Mouse (Mus musculus) CH12.LX (cell line): Measurements from ENCODE around the gene Cd151. TPM values are rescaled to one million over a fixed set of nuclear protein-coding genes. Genes with fewer than 3 reads are reported as not detected.
A peak's percentile ranks its signal among the peaks of the same experiment; 100 is the strongest.
"Not testable (repeated sequence)": the region's sequence is repeated elsewhere in the genome, so short reads cannot be mapped to it uniquely, and the experiment has no call there.

Experiments used
- DNase-seq: peaks from one replicate; pipeline ENCODE4 v3.0.0-alpha.2; 2013; ENCODE audit errors: extremely low read depth
- H3K27ac ChIP-seq: 2 replicates; pipeline ENCODE4 v1.5.1; 2012; ENCODE audit warnings: low read depth, mild to moderate bottlenecking, control low read depth, moderate library complexity; ENCODE audit not compliant: insufficient read depth
- H3K27me3 ChIP-seq: replicated peaks from 2 replicates; pipeline ENCODE3; 2012; ENCODE audit warnings: inconsistent platforms
- H3K36me3 ChIP-seq, 2 experiments: replicated peaks in 1 of 2; 2 replicates each; pipeline versions ENCODE3 to v1.6.1; 2012; ENCODE audit warnings: inconsistent platforms in 1 of 2, low read length in 1 of 2, mild to moderate bottlenecking in 1 of 2, mixed read lengths in 1 of 2, moderate library complexity in 1 of 2; ENCODE audit not compliant: control insufficient read depth in 1 of 2, insufficient read depth in 1 of 2
- H3K4me1 ChIP-seq, 2 experiments: 2 replicates each; pipeline ENCODE4 v1.6.1; 2012; ENCODE audit warnings: inconsistent platforms in 1 of 2, moderate library complexity in 1 of 2; ENCODE audit not compliant: insufficient read depth in 2 of 2, control insufficient read depth in 1 of 2
- H3K4me2 ChIP-seq: 2 replicates; pipeline ENCODE4 v1.6.1; 2012; ENCODE audit warnings: low read depth, mild to moderate bottlenecking, control low read depth; ENCODE audit not compliant: poor library complexity, insufficient read depth, severe bottlenecking
- H3K4me3 ChIP-seq, 3 experiments: fragments of 150-350 bp in 1 of 3; sonication (generic) in 1 of 3; replicated peaks in 1 of 3; 2 replicates each; pipeline versions ENCODE3 to v1.5.1; 2011 to 2012; ENCODE audit warnings: low read depth in 2 of 3, low read length in 2 of 3, mild to moderate bottlenecking in 2 of 3, moderate library complexity in 2 of 3, control low read depth in 1 of 3, improper control_type of control experiment in 1 of 3, inconsistent platforms in 1 of 3, mixed read lengths in 1 of 3; ENCODE audit not compliant: poor library complexity in 1 of 3
- H3K79me2 ChIP-seq: replicated peaks from 2 replicates; pipeline ENCODE4 v1.6.1; 2012; ENCODE audit warnings: mild to moderate bottlenecking, moderate library complexity; ENCODE audit not compliant: control insufficient read depth, poor library complexity, insufficient read depth, severe bottlenecking; ENCODE audit errors: extremely low read depth
- H3K9ac ChIP-seq: 2 replicates; pipeline ENCODE4 v1.6.1; 2012; ENCODE audit warnings: low read depth, mild to moderate bottlenecking, control low read depth, moderate library complexity; ENCODE audit not compliant: insufficient read depth
- H3K9me3 ChIP-seq: replicated peaks from 2 replicates; pipeline ENCODE3; 2012; ENCODE audit warnings: low read length, inconsistent platforms, mixed read lengths
- BHLHE40 ChIP-seq: IDR thresholded peaks from 2 replicates; pipeline ENCODE4 v1.6.1; 2011; ENCODE audit warnings: mild to moderate bottlenecking, low read depth, low read length, improper control_type of control experiment
- CHD2 ChIP-seq: IDR thresholded peaks from 2 replicates; pipeline ENCODE4 v1.6.1; 2011; ENCODE audit warnings: low read length, improper control_type of control experiment
- CTCF ChIP-seq, 2 experiments: IDR thresholded peaks in 1 of 2; conservative IDR thresholded peaks in 1 of 2; 2 replicates each; pipeline ENCODE4 v1.5.1; 2011 to 2012; ENCODE audit warnings: low read depth in 2 of 2, low read length in 2 of 2, improper control_type of control experiment in 1 of 2, inconsistent platforms in 1 of 2, mild to moderate bottlenecking in 1 of 2, moderate library complexity in 1 of 2
- E2F4 ChIP-seq: IDR thresholded peaks from 2 replicates; pipeline ENCODE4 v1.6.1; 2011; ENCODE audit warnings: low read depth, low read length, improper control_type of control experiment; ENCODE audit not compliant: insufficient replicate concordance
- ELF1 ChIP-seq: IDR thresholded peaks from 2 replicates; pipeline ENCODE4 v1.6.1; 2014; ENCODE audit warnings: low read depth, mild to moderate bottlenecking, inconsistent platforms, low read length, improper control_type of control experiment
- EP300 ChIP-seq: IDR thresholded peaks from 2 replicates; pipeline ENCODE4 v1.6.1; 2011; ENCODE audit warnings: low read length, improper control_type of control experiment
- ETS1 ChIP-seq: conservative IDR thresholded peaks from 2 replicates; pipeline ENCODE4 v1.6.1; 2012; ENCODE audit warnings: low read depth, mild to moderate bottlenecking, inconsistent platforms, low read length, improper control_type of control experiment, moderate library complexity
- GABPA ChIP-seq: IDR thresholded peaks from 2 replicates; pipeline ENCODE4 v1.6.1; 2012; ENCODE audit warnings: low read depth, low read length, improper control_type of control experiment, inconsistent platforms; ENCODE audit not compliant: insufficient replicate concordance
- HCFC1 ChIP-seq: IDR thresholded peaks from 2 replicates; pipeline ENCODE4 v1.6.1; 2012; ENCODE audit warnings: low read depth, mild to moderate bottlenecking, inconsistent platforms, low read length, improper control_type of control experiment
- JUN ChIP-seq: IDR thresholded peaks from 2 replicates; pipeline ENCODE4 v1.6.1; 2011; ENCODE audit warnings: low read depth, mild to moderate bottlenecking, low read length, improper control_type of control experiment, moderate library complexity; ENCODE audit not compliant: insufficient read depth
- JUND ChIP-seq: conservative IDR thresholded peaks from 2 replicates; pipeline ENCODE4 v1.6.1; 2011; ENCODE audit warnings: low read depth, low read length, improper control_type of control experiment
- KAT2A ChIP-seq: IDR thresholded peaks from 2 replicates; pipeline ENCODE4 v1.6.1; 2012; ENCODE audit warnings: low read length, improper control_type of control experiment, inconsistent platforms; ENCODE audit not compliant: insufficient replicate concordance
- MAFK ChIP-seq: IDR thresholded peaks from 2 replicates; pipeline ENCODE4 v1.6.1; 2011; ENCODE audit warnings: low read length, improper control_type of control experiment; ENCODE audit not compliant: insufficient replicate concordance
- MAX ChIP-seq: IDR thresholded peaks from 2 replicates; pipeline ENCODE4 v1.6.1; 2011; ENCODE audit warnings: low read length, improper control_type of control experiment
- MYC ChIP-seq: IDR thresholded peaks from 2 replicates; pipeline ENCODE4 v1.6.1; 2011; ENCODE audit warnings: low read depth, mild to moderate bottlenecking, improper control_type of control experiment, low read length
- NRF1 ChIP-seq: IDR thresholded peaks from 2 replicates; pipeline ENCODE4 v1.6.1; 2014; ENCODE audit warnings: low read depth, mild to moderate bottlenecking, inconsistent platforms, low read length, improper control_type of control experiment, moderate library complexity
- POLR2A ChIP-seq: IDR thresholded peaks from 2 replicates; pipeline ENCODE4 v1.6.1; 2011; ENCODE audit warnings: low read depth, mild to moderate bottlenecking, improper control_type of control experiment, low read length
- POLR2AphosphoS2 ChIP-seq: IDR thresholded peaks from 2 replicates; pipeline ENCODE4 v1.6.1; 2011; ENCODE audit warnings: low read depth, low read length, improper control_type of control experiment
- RCOR1 ChIP-seq: conservative IDR thresholded peaks from 2 replicates; pipeline ENCODE4 v1.6.1; 2012; ENCODE audit warnings: low read depth, mild to moderate bottlenecking, inconsistent platforms, low read length, improper control_type of control experiment
- SMC3 ChIP-seq: IDR thresholded peaks from 2 replicates; pipeline ENCODE4 v1.6.1; 2011; ENCODE audit warnings: low read depth, low read length, improper control_type of control experiment
- TBP ChIP-seq: conservative IDR thresholded peaks from 2 replicates; pipeline ENCODE4 v1.6.1; 2011; ENCODE audit warnings: low read depth, low read length, improper control_type of control experiment
- TCF12 ChIP-seq: IDR thresholded peaks from 2 replicates; pipeline ENCODE4 v1.6.1; 2014; ENCODE audit warnings: low read depth, mild to moderate bottlenecking, inconsistent platforms, low read length, improper control_type of control experiment
- USF1 ChIP-seq: IDR thresholded peaks from 2 replicates; pipeline ENCODE4 v1.6.1; 2014; ENCODE audit warnings: low read depth, mild to moderate bottlenecking, inconsistent platforms, low read length, improper control_type of control experiment
- USF2 ChIP-seq: conservative IDR thresholded peaks from 2 replicates; pipeline ENCODE4 v1.6.1; 2011; ENCODE audit warnings: low read depth, low read length, improper control_type of control experiment
- ZC3H11A ChIP-seq: IDR thresholded peaks from 2 replicates; pipeline ENCODE4 v1.6.1; 2012; ENCODE audit warnings: low read depth, mild to moderate bottlenecking, inconsistent platforms, low read length, improper control_type of control experiment
- ZKSCAN1 ChIP-seq: IDR thresholded peaks from 2 replicates; pipeline ENCODE4 v1.6.1; 2012; ENCODE audit warnings: low read depth, inconsistent platforms, low read length, improper control_type of control experiment, borderline replicate concordance
- ZMIZ1 ChIP-seq: IDR thresholded peaks from 2 replicates; pipeline ENCODE4 v1.6.1; 2012; ENCODE audit warnings: low read depth, mild to moderate bottlenecking, inconsistent platforms, low read length, improper control_type of control experiment
- ZNF384 ChIP-seq: IDR thresholded peaks from 2 replicates; pipeline ENCODE4 v1.6.1; 2012; ENCODE audit warnings: low read depth, low read length, improper control_type of control experiment, inconsistent platforms
- dilution Hi-C: fragments of 300-500 bp; cut with MboI; formaldehyde crosslinking; loops from 2 replicates; pipeline ENCODE4 v1.14.3; 2020; ENCODE audit warnings: low sequenced_read_pairs; ENCODE audit not compliant: extremely low pct_unique_long_range_greater_than_20kb, extremely low pct_ligation_motif_present
- in situ Hi-C: fragments of 300-500 bp; cut with MboI; formaldehyde crosslinking; loops from 3 replicates; pipeline ENCODE4 v1.14.3; 2019; ENCODE audit warnings: low sequenced_read_pairs, low pct_ligation_motif_present, low pct_unique_long_range_greater_than_20kb, mixed read lengths
- polyA plus RNA-seq: library from polyadenylated mRNA; unstranded; fragments of >175 nt; gene quantifications from 2 replicates; pipeline ENCODE4 v1.2.1, GENCODE M21; 2012; ENCODE audit warnings: low read depth; ENCODE audit not compliant: insufficient read length
- total RNA-seq, 2 experiments: library from RNA; depleted of rRNA; stranded (reverse); fragments of 300-350 nt in 1 of 2; fragments of >200 nt in 1 of 2; gene quantifications; 2 replicates each; pipeline ENCODE4 v1.2.3; 2012 to 2014

Gene Cd151
- total and polyA plus RNA-seq, 3 experiments = 10.6 to 21.1 (median 14.9) TPM

DNA sequence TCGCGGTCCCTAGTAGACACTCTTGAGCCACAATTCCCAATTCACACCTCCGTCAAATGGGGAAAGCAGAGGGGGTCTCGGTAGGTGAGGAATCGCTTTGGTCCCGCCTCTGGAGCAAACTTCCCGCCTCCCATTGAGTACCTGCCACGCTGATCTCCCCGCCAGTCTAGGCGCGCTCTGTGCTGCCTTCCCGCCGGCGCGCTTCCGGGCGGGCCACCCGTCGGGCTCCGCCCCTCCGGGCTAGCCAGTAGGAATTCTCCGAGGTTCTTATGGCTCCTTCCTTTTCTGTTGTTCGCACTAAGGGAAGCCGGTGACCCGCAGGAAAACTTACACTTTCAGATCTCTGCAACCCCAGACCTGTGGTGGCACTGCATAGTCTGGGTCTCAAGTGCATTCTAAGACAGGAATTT, 23.4 kb upstream of the Cd151 start, which contains the start of gene Pidd1 (continued):
- TF ChIP-seq JUN = no peak
- TF ChIP-seq ZKSCAN1 = no peak
- no peak for TF ChIP-seq BHLHE40
- no peak for TF ChIP-seq GABPA
- no peak for TF ChIP-seq USF2

DNA sequence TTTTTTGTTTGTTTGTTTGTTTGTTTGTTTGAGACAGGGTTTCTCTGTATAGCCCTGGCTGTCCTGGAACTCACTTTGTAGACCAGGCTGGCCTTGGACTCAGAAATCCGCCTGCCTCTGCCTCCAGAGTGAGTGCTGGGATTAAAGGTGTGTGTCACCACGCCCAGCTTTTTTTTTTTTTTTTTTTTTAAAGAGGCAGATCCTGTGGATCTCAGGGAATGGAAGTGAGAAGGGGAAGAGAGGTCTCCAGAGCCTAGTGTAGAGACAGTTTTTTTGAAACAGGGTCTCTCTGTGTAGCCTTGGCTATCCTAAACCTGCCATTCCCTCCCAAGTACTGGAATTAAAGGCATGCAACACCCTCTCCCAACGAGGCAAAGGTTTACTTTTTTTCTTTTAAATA, 20.8 kb upstream of the Cd151 start:
- H3K27ac ChIP-seq, dilution Hi-C loops, in situ Hi-C loops: not testable (repeated sequence)
- H3K4me2 ChIP-seq = peak overlapping the region; percentile 57
- TF ChIP-seq ZNF384 = peak; percentile 70
- TF ChIP-seq, all 38 proteins: peak for 1; not testable (repeated sequence) for 37
- Histone ChIP-seq H3K36me3 (peaks cover 33 to 44% of the 10 kb centered on the region in 2 experiments), H3K4me1 (peaks cover 10 to 56% of the 10 kb centered on the region in 2 experiments), H3K9ac (peak overlapping the region; percentile 67; the same call in 1 of the 2 replicates), H3K4me3 (peak overlapping the region in 2 of 3 experiments; percentile 71 to 97), H3K79me2 (peaks cover 30% of the 10 kb centered on the region)
- not testable (repeated sequence) for H3K27me3 ChIP-seq, DNase-seq, H3K9me3 ChIP-seq

DNA sequence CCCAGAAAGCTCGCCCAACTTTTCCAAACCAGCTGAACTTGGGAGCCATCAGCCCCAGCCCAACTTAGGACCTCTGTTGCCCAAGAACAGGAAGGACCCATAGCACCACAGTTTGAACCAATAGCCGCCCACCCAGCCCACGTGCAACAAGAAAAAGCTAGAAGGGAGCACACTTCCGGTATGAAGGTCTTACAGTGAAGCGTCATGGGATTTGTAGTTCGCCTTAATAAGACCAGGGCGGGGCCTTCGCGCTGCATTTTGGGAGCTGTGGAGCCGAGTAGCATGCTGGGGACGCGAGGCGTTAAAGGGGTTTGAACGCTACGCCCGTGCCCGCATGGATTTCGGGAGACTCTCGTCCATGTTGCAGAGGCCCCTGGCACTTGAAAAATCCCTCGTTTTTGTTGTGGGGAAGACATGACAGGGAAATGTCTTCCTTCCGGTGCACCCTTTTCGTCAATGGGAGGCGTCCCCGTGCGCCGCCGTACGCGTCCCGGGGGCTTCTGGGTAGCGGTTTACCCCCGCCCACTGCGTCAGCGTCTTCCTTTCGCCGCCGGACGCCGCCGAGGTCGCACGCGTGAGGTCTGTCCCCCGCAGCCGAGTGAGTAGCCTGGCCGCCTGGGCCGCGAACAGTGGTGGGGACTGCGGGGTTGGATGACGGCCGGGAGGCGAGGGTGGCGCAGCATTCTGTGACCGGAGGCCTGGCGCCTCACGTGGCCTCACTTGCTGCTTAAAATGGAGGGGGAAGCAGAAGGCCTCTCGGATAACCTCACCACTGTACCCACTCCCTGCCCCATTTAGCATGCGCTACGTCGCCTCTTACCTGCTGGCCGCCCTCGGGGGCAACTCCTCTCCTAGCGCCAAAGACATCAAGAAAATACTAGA, 19.8 kb upstream of the Cd151 start, which contains the start of gene Rplp2:
Rplp2 (plus strand) TSS at position 261 of the 882 bp plus-strand sequence.
- Histone ChIP-seq H3K36me3 (peaks cover 33 to 44% of the 10 kb centered on the region in 2 experiments), H3K9ac (peak within 1 kb of the TSS; percentile 95), H3K4me1 (peaks cover 3 to 46% of the 10 kb centered on the region in 2 experiments; a peak in 3 of 4 replicates), H3K79me2 (peaks cover 26% of the 10 kb centered on the region), H3K4me3 (peak within 1 kb of the TSS; percentile 71 to 97 (median 97)), H3K4me2 (peak within 1 kb of the TSS; percentile 74), H3K27me3 (no peaks in the 10 kb centered on the region), H3K9me3 (no peaks in the 10 kb centered on the region), H3K27ac (peak within 1 kb of the TSS; percentile 63)
- in situ Hi-C loops = no loop called here
- dilution Hi-C loops = no loop called here
- DNase-seq = peak; percentile 97
- peak; percentile 90 for TF ChIP-seq TCF12
- TF ChIP-seq ZMIZ1 = peak; percentile 52
- peak; percentile 83; the same call in 1 of the 2 replicates for TF ChIP-seq KAT2A
- peak; percentile 99 for TF ChIP-seq MYC
- TF ChIP-seq MAX = peak; percentile 97
- TF ChIP-seq NRF1 = peak; percentile 61
- peak; percentile 95 for TF ChIP-seq HCFC1
- TF ChIP-seq CTCF (conservative IDR thresholded peaks at IDR 0.05 in 1 of 2, IDR thresholded peaks at IDR 0.05 in 1 of 2; ENCODE audit: low read depth in 2 of 2, low read length in 2 of 2) = no peak
- TF ChIP-seq CHD2 = no peak
- TF ChIP-seq POLR2A = peak; percentile 93
- peak; percentile 68 for TF ChIP-seq ZNF384
- TF ChIP-seq ZC3H11A = no peak
- TF ChIP-seq MAFK = no peak
- no peak for TF ChIP-seq E2F4
- TF ChIP-seq TBP = peak; percentile 65
- TF ChIP-seq SMC3 = no peak
- no peak for TF ChIP-seq JUN
- no peak for TF ChIP-seq ZKSCAN1
- peak; percentile 94 for TF ChIP-seq ELF1
- TF ChIP-seq JUND = no peak
- 0 out of 2 replicates have a peak, but pooled peaks have one; percentile 77 for TF ChIP-seq POLR2AphosphoS2
- no peak for TF ChIP-seq EP300
- no peak for TF ChIP-seq ETS1
- no peak for TF ChIP-seq RCOR1
- TF ChIP-seq USF1 = peak; percentile 68
